Mouse (Mus musculus): ENCODE data around the gene RPS10-NUDT3.

- TF ChIP-seq POLR2A (IDR thresholded peaks at IDR 0.05; ENCODE audit: extremely low read depth, insufficient read depth, low read length) (no peak), CTCF (IDR thresholded peaks at IDR 0.05; ENCODE audit: low read depth, low read length) (no peak)
These were observed 70.4 kb downstream of the RPS10-NUDT3 start for GRCm38 (mm10) chr17:27564391-27565162.
